Mouse (Mus musculus): ENCODE data around the gene Exo5. TPM values are rescaled to one million over a fixed set of nuclear protein-coding genes. Genes with fewer than 3 reads are reported as not detected.

The Exo5 gene
- 31.2 TPM for polyA plus RNA-seq (2017; shearing (Covaris generic))

DNA sequence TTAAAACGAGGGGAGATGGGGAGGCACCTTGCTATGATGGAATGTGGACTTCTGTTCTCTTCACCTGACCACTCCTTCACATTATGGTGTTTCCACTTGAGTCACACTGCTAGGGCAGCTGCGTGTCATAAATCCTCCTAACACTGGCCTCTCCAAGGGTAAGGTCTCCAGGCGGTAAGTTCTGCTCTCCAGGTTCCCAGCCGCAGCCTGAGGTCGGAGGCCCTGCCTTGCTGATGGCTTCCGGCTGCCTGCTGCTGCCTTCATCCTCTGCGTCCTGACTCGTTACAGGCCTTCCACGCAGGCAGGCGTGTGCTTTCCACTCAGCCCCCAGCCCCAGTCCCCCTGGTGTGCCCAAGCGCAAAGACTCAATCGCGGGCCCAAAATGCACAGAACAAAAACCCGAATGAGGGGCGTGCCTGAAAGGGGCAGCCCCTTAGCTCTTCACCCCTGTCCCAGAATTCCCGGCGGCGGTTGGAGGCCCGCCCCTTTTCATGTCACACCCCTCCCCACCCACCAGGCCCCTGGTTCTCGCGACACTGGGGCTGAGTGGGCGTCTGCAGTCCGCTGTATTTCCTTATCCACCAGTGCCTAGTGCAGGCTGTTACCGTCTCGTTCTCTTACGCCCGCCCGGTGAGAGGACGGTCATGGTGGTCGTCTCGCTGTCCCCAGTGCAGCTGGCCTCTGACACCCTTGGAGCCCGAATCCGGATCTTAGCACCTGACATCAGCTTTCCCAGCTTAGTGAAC lies at the start of gene Exo5:
Gene Exo5, minus strand, starts transcription at position 464 of the 746 bp plus-strand sequence.

GRCm38 (mm10) chr4:120951428-120951973 lies 26.7 kb upstream of the Exo5 start, which contains the start of gene Zfp69:
Zfp69 (minus strand) TSS chr4:120951699.

Other genes with a start within 250 kb of the Exo5 start
- gene Kcnq4, start 176.4 kb downstream of the Exo5 start, polyA plus RNA-seq (2017; shearing (Covaris generic)), result not detected
- 72.1 TPM for gene Nfyc, start 93.4 kb downstream of the Exo5 start, polyA plus RNA-seq (2017; shearing (Covaris generic))
- 1.1 TPM for gene Rims3, start 70.2 kb downstream of the Exo5 start, polyA plus RNA-seq (2017; shearing (Covaris generic))
- gene Zfp69, start 26.7 kb upstream of the Exo5 start, polyA plus RNA-seq (2017; shearing (Covaris generic)), result 2.0 TPM
- gene Smap2, start 92.2 kb upstream of the Exo5 start, polyA plus RNA-seq (2017; shearing (Covaris generic)), result 25.9 TPM
- gene Col9a2, start 114.4 kb upstream of the Exo5 start, polyA plus RNA-seq (2017; shearing (Covaris generic)), result not detected
- gene Zmpste24, start 173.2 kb upstream of the Exo5 start, polyA plus RNA-seq (2017; shearing (Covaris generic)), result 57.6 TPM
- gene Tmco2, start 184.2 kb upstream of the Exo5 start, polyA plus RNA-seq (2017; shearing (Covaris generic)), result not detected